Mouse (Mus musculus) embryonic fibroblast, embryonic 13.5 days (primary cell): ENCODE measurements around the gene Ppp3ca. TPM values are rescaled to one million over a fixed set of nuclear protein-coding genes. Genes with fewer than 3 reads are reported as not detected.
A peak's percentile ranks its signal among the peaks of the same experiment; 100 is the strongest.

Source experiments
- H3K27ac ChIP-seq: 2 replicates; pipeline ENCODE4 v1.5.1; 2012; ENCODE audit warnings: low read length, control low read depth, inconsistent platforms; ENCODE audit not compliant: insufficient read depth
- H3K4me1 ChIP-seq: 2 replicates; pipeline ENCODE4 v1.6.1; 2011; ENCODE audit warnings: low read length; ENCODE audit not compliant: control insufficient read depth, insufficient read depth
- H3K4me3 ChIP-seq: 2 replicates; pipeline ENCODE4 v1.5.1; 2011; ENCODE audit warnings: mild to moderate bottlenecking, control low read depth, low read length; ENCODE audit not compliant: insufficient read depth
- CTCF ChIP-seq: IDR thresholded peaks from 2 replicates; pipeline ENCODE4 v1.5.1; 2011; ENCODE audit warnings: mild to moderate bottlenecking, control low read depth, low read length, moderate library complexity, borderline replicate concordance; ENCODE audit not compliant: insufficient read depth
- POLR2A ChIP-seq: IDR thresholded peaks from 2 replicates; pipeline ENCODE4 v1.6.1; 2011; ENCODE audit warnings: low read depth, mild to moderate bottlenecking, control low read depth, low read length, moderate library complexity
- polyA plus RNA-seq: library from polyadenylated mRNA; stranded (reverse); fragments of >200 nt; gene quantifications from 2 replicates; pipeline ENCODE4 v1.2.4, GENCODE M21; 2011; ENCODE audit warnings: low read depth; ENCODE audit not compliant: missing spikeins, insufficient read length

The Ppp3ca gene
- polyA plus RNA-seq, 1 experiment, result 77.8 TPM

- H3K27ac ChIP-seq, result no peak overlapping the region
- H3K4me3 ChIP-seq, result no peak overlapping the region
- H3K4me1 ChIP-seq, result peaks cover 14% of the 10 kb centered on the region
- TF ChIP-seq POLR2A (no peak), CTCF (no peak)
These were observed 51.3 kb downstream of the Ppp3ca start for GRCm38 (mm10) chr3:136721241-136721640.

- Histone ChIP-seq H3K27ac (no peak overlapping the region), H3K4me1 (peaks cover 14% of the 10 kb centered on the region), H3K4me3 (no peak overlapping the region)
- TF ChIP-seq POLR2A (no peak), CTCF (no peak)
These were observed 52.0 kb downstream of the Ppp3ca start for GRCm38 (mm10) chr3:136721804-136722427.

GRCm38 (mm10) chr3:136722493-136722892 lies 52.6 kb downstream of the Ppp3ca start:
- Histone ChIP-seq H3K4me1 (peaks cover 14% of the 10 kb centered on the region), H3K27ac (no peak overlapping the region), H3K4me3 (no peak overlapping the region)
- TF ChIP-seq CTCF (no peak), POLR2A (no peak)

- H3K4me3 ChIP-seq, result no peak overlapping the region
- TF ChIP-seq POLR2A (no peak), CTCF (no peak)
- peaks cover 14% of the 10 kb centered on the region for H3K4me1 ChIP-seq
- peak overlapping the region; percentile 54; the same call in 1 of the 2 replicates for H3K27ac ChIP-seq
These were observed 55.6 kb downstream of the Ppp3ca start for GRCm38 (mm10) chr3:136725311-136726156.

GRCm38 (mm10) chr3:136727877-136728276 lies 58.0 kb downstream of the Ppp3ca start:
- peaks cover 7% of the 10 kb centered on the region for H3K4me1 ChIP-seq
- TF ChIP-seq POLR2A (no peak), CTCF (no peak)
- H3K4me3 ChIP-seq, result no peak overlapping the region
- no peak overlapping the region for H3K27ac ChIP-seq

- Histone ChIP-seq H3K27ac (no peak overlapping the region), H3K4me3 (no peak overlapping the region), H3K4me1 (peaks cover 3% of the 10 kb centered on the region; the same call in 1 of the 2 replicates)
- TF ChIP-seq POLR2A (no peak), CTCF (no peak)
These were observed 60.1 kb downstream of the Ppp3ca start for GRCm38 (mm10) chr3:136729978-136730377.

- TF ChIP-seq POLR2A (no peak), CTCF (no peak)
- H3K4me3 ChIP-seq, result no peak overlapping the region
- peaks cover 4% of the 10 kb centered on the region; the same call in 1 of the 2 replicates for H3K4me1 ChIP-seq
- no peak overlapping the region for H3K27ac ChIP-seq
These were observed 61.7 kb downstream of the Ppp3ca start for GRCm38 (mm10) chr3:136731579-136731978.

GRCm38 (mm10) chr3:136736021-136736420 lies 66.1 kb downstream of the Ppp3ca start:
- no peak overlapping the region for H3K27ac ChIP-seq
- peaks cover 4% of the 10 kb centered on the region; the same call in 1 of the 2 replicates for H3K4me1 ChIP-seq
- H3K4me3 ChIP-seq, result no peak overlapping the region
- no peak for TF ChIP-seq POLR2A
- TF ChIP-seq CTCF, result no peak

GRCm38 (mm10) chr3:136736773-136737298 lies 66.9 kb downstream of the Ppp3ca start:
- TF ChIP-seq POLR2A (no peak), CTCF (no peak)
- Histone ChIP-seq H3K27ac (no peak overlapping the region), H3K4me3 (no peak overlapping the region), H3K4me1 (peaks cover 4% of the 10 kb centered on the region; the same call in 1 of the 2 replicates)

- H3K27ac ChIP-seq, result no peak overlapping the region
- TF ChIP-seq CTCF (no peak), POLR2A (no peak)
- H3K4me1 ChIP-seq, result peaks cover 4% of the 10 kb centered on the region; the same call in 1 of the 2 replicates
- H3K4me3 ChIP-seq, result no peak overlapping the region
These were observed 68.5 kb downstream of the Ppp3ca start for GRCm38 (mm10) chr3:136738474-136738873.
